8 mouse cellular contexts compared by ENCODE assay signal in genomic region chr8:95427594-95428535, GRCm38 (mm10). TPM values are rescaled to one million over a fixed set of nuclear protein-coding genes. Genes with fewer than 3 reads are reported as not detected.
A peak's percentile ranks its signal among the peaks of the same experiment; 100 is the strongest.
DNase-seq lines count a peak whose midpoint lies in the region; ATAC-seq lines count a peak whose summit lies in the region.

No protein-coding gene starts in this region.

- no peak overlapping the region for H3K4me3 ChIP-seq in hindbrain, embryonic 12.5 days

- H3K4me2 ChIP-seq in hindbrain, embryonic 12.5 days (replicated peaks), result peak overlapping the region; percentile 24

- no peaks in the 10 kb centered on the region for H3K27me3 ChIP-seq in hindbrain, embryonic 12.5 days

- peak overlapping the region; percentile 27; the same call in 1 of the 2 replicates for H3K9ac ChIP-seq in hindbrain, embryonic 12.5 days

- peak overlapping the region; percentile 81 for H3K27ac ChIP-seq in hindbrain, embryonic 12.5 days

- H3K36me3 ChIP-seq in hindbrain, embryonic 12.5 days, result 0 out of 2 replicates have a peak, but pooled peaks cover 1% of the 10 kb centered on the region

- DNase-seq in WW6 (ENCODE audit: low read depth, low spot score), result peak; percentile 85
- DNase-seq in cerebellum, postnatal 10 days, result peak; percentile 84 to 86
- peak; percentile 56 to 69 for DNase-seq in frontal cortex, postnatal 10 days (ENCODE audit: low spot score in 2 of 2)
- peak; percentile 42 to 56 for DNase-seq in layer of hippocampus, postnatal 36 days
- DNase-seq in lung, postnatal 4 days, result peak; percentile 84 to 87
- peak; percentile 55 for DNase-seq in right cerebral cortex, adult 18-20 months
- peak; percentile 60 to 72 for DNase-seq in urinary bladder, postnatal 4 days (ENCODE audit: low spot score in 2 of 2)

- WGBS in hindbrain, embryonic 12.5 days, result 42% methylated on average over 12 of the region's 12 CpGs

- ATAC-seq in hindbrain, embryonic 12.5 days (ENCODE audit: low FRiP score), result peak; percentile 58

- no peaks in the 10 kb centered on the region for H3K9me3 ChIP-seq in hindbrain, embryonic 12.5 days (replicated peaks)

- H3K4me1 ChIP-seq in hindbrain, embryonic 12.5 days, result peaks cover 58% of the 10 kb centered on the region

RNA-seq across cellular contexts. Expression of gene Cfap20, which starts 6.8 kb away (rescaled TPM):
- 124 and 130 TPM in 2 replicates for polyA plus RNA-seq in hindbrain, embryonic 12.5 days (2016; fragmentation: Nextera tagmentation; extraction: Ambion mirVana)
- 10 to 100 TPM; 55.4 to 63.9 TPM for total RNA-seq in layer of hippocampus, postnatal 36 days (2021)
